Mouse (Mus musculus) lung, postnatal 36 days (tissue): ENCODE measurements around the gene Gas8.
"Not testable (repeated sequence)": the region's sequence is repeated elsewhere in the genome, so short reads cannot be mapped to it uniquely, and the experiment has no call there.

Source experiments
- DNase-seq: peaks from one replicate; pipeline ENCODE4 v3.0.0; 2022; ENCODE audit warnings: mixed read lengths

The Gas8 gene

DNA sequence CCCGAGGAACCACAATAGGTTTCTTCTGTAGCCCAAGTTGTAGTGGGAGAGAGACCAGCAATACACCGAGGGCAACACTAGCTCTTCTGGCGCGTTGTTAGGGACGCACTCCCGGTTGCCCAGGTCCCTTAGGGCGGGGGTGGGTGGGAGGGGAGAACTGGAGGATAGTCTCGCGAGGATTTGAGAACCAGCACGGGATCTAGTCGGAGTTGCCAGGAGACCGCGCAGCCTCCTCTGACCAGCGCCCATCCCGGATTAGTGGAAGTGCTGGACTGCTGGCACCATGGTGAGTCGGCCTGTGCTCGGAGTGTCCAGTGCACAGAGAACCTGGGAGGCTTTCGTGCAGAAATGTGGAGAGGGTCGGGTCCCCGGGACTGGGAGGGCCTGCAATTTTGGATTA is at the start of gene Gas8:
Gene Gas8, plus strand, starts transcription at position 168 of the 400 bp plus-strand sequence.
- DNase-seq, result peak; percentile 95

GRCm38 (mm10) chr8:123472991-123473390 is 45.6 kb upstream of the Gas8 start:
- DNase-seq, result not testable (repeated sequence)

- DNase-seq, result not testable (repeated sequence)
These were observed 44.1 kb upstream of the Gas8 start for GRCm38 (mm10) chr8:123474549-123474948.

DNA sequence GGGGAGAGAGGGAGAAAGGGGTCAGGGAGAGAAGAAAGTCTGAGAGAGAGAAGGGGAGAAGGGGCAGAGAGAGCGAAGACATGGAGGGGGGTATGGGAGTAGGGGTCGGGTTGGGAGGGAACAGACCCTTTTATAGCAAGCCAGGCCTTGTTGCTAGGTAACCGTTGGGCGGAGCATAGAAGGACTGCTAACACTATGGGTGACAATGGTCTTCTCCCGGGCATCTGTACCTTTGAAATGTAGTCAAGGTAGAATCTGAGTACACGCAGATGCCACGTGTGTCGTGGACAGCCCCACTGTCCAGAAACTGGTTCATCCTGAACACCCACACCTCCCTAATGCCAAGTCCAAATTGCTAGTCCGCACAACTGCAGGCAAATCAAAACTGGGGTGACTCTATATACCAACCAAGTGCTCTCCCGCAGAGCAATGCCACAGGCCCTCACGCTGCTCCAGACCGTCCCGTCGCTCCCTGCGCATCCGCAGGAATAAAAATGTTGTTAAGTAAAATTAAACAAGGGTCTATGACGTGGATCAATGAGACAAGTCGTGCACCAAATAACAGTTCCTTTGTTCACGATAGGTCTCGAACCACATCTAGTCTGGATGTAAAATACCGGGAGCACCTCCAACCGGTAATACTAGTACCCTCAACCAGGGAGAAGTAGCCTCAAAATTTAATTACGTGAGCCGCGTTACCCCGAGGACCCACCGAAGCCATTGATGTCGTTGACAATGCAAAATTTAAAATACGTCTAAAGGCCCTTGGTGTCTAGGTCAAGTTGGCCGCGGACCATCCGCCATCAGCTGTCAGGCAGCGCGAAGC is 41.5 kb upstream of the Gas8 start:
- no peak for DNase-seq

DNA sequence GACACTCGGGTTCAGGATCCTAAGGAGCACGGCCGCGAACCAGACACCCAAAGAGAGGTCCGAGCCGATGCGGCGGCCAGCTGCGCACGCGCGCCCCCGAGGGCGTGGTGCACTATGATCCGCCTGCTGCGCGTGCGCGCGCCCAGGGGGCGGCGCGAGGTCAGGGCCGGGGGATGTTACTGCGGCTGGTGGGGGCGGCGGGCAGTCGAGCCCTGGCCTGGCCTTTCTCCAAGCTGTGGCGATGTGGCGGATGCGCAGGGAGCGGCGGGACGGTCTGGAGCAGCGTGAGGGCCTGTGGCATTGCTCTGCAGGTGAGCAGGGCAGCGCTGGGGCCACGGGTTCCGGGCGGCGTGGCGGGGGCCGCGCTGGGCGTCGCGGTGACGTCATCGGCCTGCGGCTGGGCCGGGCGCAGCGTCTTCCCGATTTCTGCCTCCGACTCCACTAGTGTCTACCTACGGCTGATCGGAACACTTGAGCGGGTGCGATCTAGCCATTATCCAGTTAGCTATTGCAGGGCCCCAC is 40.8 kb upstream of the Gas8 start, which contains the start of gene Afg3l1:
Gene Afg3l1, plus strand, starts transcription at position 167 of the 522 bp plus-strand sequence.
- peak; percentile 95 for DNase-seq

DNA sequence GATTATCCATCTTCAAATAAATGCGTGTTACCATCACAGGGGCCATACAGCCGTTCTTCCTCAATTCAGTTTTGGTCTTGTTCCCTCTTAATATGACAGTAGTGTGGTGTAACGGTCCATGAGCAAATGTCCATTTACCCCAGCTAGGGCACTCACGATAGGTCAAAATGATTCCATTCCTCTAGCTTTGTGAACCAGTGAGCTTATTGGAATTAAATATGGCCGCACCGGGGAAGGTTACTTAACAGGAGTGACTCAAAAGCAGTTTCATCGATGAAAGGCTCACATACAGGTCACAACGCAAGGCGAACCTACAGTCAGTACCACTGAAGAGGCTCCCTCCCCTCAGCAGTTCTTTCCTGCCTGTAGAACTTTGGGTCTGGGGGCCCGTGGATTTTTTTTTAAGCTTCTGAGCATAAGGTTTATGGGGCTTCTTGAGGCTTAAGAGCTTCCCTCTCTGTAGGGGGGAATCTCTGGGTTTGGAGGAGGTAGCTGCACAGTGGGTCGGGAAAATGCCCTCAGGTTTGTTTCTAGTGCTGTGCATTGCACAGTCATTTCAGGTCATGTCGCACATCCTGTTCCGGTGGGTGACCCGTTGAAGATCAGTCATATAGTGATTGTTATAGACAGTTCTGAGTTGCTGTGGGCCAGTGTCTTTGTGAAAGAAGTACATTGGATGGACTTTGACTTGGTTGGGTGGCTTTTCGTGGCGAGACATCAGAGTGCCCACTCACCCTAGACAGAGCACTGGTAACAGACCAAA is 40.0 kb upstream of the Gas8 start:
- peak; percentile 15 for DNase-seq

GRCm38 (mm10) chr8:123482627-123483026 is 36.0 kb upstream of the Gas8 start:
- DNase-seq, result peak; percentile 7

GRCm38 (mm10) chr8:123491280-123492075 is 27.2 kb upstream of the Gas8 start:
- DNase-seq, result peak; percentile 40

DNA sequence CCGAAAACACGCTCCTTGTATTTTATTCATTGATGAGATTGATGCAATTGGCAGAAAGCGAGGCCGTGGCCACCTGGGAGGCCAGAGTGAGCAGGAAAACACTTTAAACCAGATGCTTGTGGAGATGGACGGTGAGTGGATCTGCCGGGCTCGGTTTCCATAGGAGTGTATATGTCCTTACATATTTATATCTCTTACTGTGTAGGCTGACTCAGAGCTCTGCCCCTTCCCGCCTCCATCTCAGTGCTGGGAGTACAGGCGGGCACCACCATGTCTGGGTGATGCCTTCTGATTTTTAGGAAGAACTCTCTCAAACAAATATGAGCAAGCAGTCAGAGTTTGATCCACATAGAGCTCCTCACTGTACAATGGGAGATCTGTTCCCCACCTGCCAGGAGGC is 25.7 kb upstream of the Gas8 start:
- no peak for DNase-seq

DNA sequence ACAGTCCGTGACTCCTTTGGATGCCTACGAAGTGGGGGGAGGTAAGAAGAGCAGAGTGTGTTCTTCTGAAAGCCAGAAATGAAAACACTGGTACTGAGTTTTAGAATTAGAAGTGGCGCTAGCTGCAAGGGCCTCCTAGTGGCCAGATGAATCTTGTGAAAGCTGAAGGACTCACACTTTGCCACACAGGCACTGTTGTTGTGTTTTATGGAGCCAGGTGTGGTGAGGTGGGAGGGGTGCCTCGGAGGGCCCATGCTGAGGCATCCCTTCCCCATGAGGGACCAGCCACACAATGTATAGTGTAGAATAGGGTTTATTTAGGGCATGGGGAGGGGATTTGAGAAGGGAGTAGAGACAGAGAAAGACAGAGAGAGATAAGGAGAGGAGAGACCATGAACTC is 20.9 kb upstream of the Gas8 start:
- no peak for DNase-seq

GRCm38 (mm10) chr8:123498963-123499362 is 19.7 kb upstream of the Gas8 start:
- no peak for DNase-seq

DNA sequence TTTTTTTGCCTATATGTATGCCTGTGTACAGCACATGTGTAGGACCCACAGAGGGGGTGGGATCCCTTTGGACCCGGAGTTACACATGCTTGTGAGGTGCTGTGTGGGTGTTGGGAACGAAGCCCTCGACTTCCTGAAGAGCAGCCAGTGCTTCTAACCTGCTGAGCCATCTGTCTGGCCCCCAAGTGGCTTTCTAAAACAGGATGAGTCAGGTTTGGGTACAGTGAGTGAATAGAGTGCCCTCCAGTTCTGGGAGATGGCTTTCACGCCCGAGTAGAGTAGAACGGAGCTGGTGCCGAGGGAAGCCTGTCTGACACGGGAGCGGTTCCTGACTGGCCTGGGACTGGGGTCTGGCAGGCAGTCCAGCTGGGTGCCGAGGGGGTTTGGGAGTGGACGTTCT is 19.1 kb upstream of the Gas8 start:
- no peak for DNase-seq

- peak; percentile 35 for DNase-seq
These were observed 16.4 kb upstream of the Gas8 start for GRCm38 (mm10) chr8:123502192-123502591.

- no peak for DNase-seq
These were observed 14.7 kb upstream of the Gas8 start for GRCm38 (mm10) chr8:123503801-123504467.

DNA sequence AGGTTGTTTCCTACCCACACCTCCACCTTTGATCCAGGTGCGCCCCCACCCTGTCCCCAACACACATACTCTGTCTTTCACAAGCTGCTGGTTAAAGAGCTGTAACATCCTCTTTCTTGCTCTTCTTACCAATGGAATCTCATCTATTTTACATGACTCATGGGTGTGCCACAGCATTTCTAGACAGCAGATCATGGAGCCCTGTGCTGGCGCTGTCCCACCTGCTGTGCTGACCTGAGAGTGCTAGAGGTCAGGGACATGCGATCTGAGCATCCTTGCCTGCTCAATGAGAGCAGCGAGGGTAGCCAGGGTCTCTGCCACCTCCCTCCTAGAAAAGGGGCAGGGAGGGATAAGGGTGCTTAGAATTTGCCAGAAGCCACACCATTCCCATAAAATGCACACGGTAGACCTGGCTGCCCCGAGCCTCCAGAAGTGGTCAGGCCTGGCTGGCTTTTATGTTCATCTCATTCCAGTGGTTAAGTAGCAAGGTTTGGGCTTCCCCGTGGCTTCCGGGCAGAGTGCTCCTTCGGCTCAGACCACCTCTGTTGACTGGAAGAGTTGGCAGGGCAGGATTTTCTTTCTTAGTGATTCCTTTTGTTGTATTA is 13.9 kb upstream of the Gas8 start:
- DNase-seq, result no peak

- DNase-seq, result no peak
These were observed 13.4 kb upstream of the Gas8 start for GRCm38 (mm10) chr8:123505267-123505666.

GRCm38 (mm10) chr8:123505695-123506094 is 12.9 kb upstream of the Gas8 start:
- DNase-seq, result no peak

- DNase-seq, result no peak
These were observed 11.5 kb upstream of the Gas8 start for GRCm38 (mm10) chr8:123507153-123507552.

DNA sequence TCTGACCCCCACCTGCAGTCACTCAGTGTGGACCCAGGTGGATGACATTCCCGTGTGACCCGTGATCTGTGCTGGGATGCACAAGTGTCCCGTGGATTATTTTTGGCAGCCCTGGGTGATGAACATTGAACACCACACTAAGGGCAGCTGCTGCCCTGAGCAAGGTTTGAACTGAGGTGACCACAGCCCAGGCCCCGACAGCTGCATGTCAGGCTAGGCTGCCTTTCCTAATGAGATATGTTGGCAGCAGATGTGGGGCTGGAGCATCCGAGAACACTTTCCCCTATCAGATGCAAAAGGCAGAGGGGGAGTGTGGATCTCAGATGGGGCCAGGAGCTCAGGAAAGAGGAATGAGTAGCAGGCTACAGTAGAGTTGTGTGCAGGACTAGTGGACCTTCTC is 7.8 kb upstream of the Gas8 start:
- no peak for DNase-seq

DNA sequence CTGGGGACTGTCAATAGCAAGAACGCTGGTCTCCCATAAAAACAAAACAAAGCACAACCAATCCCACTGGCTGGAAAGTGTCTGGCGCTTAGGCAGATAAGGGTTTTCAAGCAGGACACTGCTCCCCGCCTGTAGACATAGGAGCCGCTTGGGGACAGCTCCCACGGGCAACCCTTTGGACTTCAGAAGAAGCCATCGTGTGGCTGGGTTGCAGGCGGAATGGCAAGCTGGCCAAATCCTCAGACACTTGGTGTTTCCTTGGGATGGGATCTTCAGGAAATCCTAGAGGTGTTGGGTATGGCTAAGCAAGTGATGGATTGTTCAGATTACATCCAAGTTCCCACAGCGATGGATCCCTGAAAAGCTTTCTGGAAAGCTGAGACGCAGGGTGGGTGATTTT is 4.5 kb upstream of the Gas8 start:
- DNase-seq, result no peak

GRCm38 (mm10) chr8:123514781-123515539 is 3.7 kb upstream of the Gas8 start, which contains the start of gene Dbndd1:
TSS of gene Dbndd1 (minus strand) at chr8:123515463.
- DNase-seq, result peak; percentile 17
